Mouse (Mus musculus): ENCODE measurements around the gene Smndc1. TPM values are rescaled to one million over a fixed set of nuclear protein-coding genes. Genes with fewer than 3 reads are reported as not detected.

Gene Smndc1
- polyA plus RNA-seq, 1 experiment from 2014 or later: 41.6 TPM

- Histone ChIP-seq H3K36me3 (peaks cover 37% of the 10 kb centered on the region), H3K27me3 (no peaks in the 10 kb centered on the region), H3K4me1 (replicated peaks) (peaks cover 24% of the 10 kb centered on the region), H3K27ac (no peak overlapping the region), H3K9me3 (no peaks in the 10 kb centered on the region), H3K9ac (no peak overlapping the region), H3K4me2 (no peak overlapping the region), H3K4me3 (no peak overlapping the region)
- 79% methylated on average over 15 of the region's 15 CpGs for WGBS
- ATAC-seq (ENCODE audit: low FRiP score): peak; percentile 29; the same call in 1 of the 2 replicates
Measured at GRCm38 (mm10) chr19:53370233-53370632, 20.1 kb downstream of the Smndc1 start.

- H3K27ac ChIP-seq: no peak overlapping the region
- peak; percentile 31; the same call in 1 of the 2 replicates for ATAC-seq (ENCODE audit: low FRiP score)
- H3K9ac ChIP-seq: no peak overlapping the region
- H3K4me1 ChIP-seq (replicated peaks): peaks cover 29% of the 10 kb centered on the region
- H3K9me3 ChIP-seq: no peaks in the 10 kb centered on the region
- no peaks in the 10 kb centered on the region for H3K27me3 ChIP-seq
- peaks cover 32% of the 10 kb centered on the region for H3K36me3 ChIP-seq
- H3K4me3 ChIP-seq: no peak overlapping the region
- no peak overlapping the region for H3K4me2 ChIP-seq
- WGBS: 36% methylated on average over 14 of the region's 14 CpGs
Measured at GRCm38 (mm10) chr19:53369469-53370043, 20.8 kb downstream of the Smndc1 start.

- H3K36me3 ChIP-seq: peaks cover 12% of the 10 kb centered on the region
- no peaks in the 10 kb centered on the region for H3K9me3 ChIP-seq
- no peaks in the 10 kb centered on the region for H3K27me3 ChIP-seq
- peaks cover 29% of the 10 kb centered on the region for H3K4me1 ChIP-seq (replicated peaks)
- H3K4me3 ChIP-seq: no peak overlapping the region
- no peak overlapping the region for H3K27ac ChIP-seq
- H3K9ac ChIP-seq: no peak overlapping the region
- ATAC-seq (ENCODE audit: low FRiP score): no peak
- 74% methylated on average over 7 of the region's 7 CpGs for WGBS
- H3K4me2 ChIP-seq: no peak overlapping the region
Measured at GRCm38 (mm10) chr19:53366881-53367280, 23.5 kb downstream of the Smndc1 start.

GRCm38 (mm10) chr19:53366057-53366775 lies 24.2 kb downstream of the Smndc1 start:
- WGBS: 81% methylated on average over 11 of the region's 11 CpGs
- 0 out of 2 replicates have a peak overlapping the region, but pooled peaks have one; percentile 18 for H3K27ac ChIP-seq
- ATAC-seq (ENCODE audit: low FRiP score): no peak

GRCm38 (mm10) chr19:53364963-53365362 lies 25.4 kb downstream of the Smndc1 start:
- H3K27ac ChIP-seq: 0 out of 2 replicates have a peak overlapping the region, but pooled peaks have one; percentile 24
- H3K4me1 ChIP-seq (replicated peaks): peaks cover 45% of the 10 kb centered on the region
- ATAC-seq (ENCODE audit: low FRiP score): no peak
- WGBS: 40% methylated on average over 9 of the region's 9 CpGs
- H3K36me3 ChIP-seq: no peaks in the 10 kb centered on the region
- peak overlapping the region; percentile 20; the same call in 1 of the 2 replicates for H3K4me2 ChIP-seq
- H3K27me3 ChIP-seq: no peaks in the 10 kb centered on the region
- H3K4me3 ChIP-seq: no peak overlapping the region
- H3K9me3 ChIP-seq: no peaks in the 10 kb centered on the region
- H3K9ac ChIP-seq: no peak overlapping the region

More at GRCm38 (mm10) chr19:53366057-53366775, 24.2 kb downstream of the Smndc1 start:
- Histone ChIP-seq H3K4me2 (no peak overlapping the region), H3K4me1 (replicated peaks) (peaks cover 32% of the 10 kb centered on the region), H3K36me3 (peaks cover 5% of the 10 kb centered on the region; the same call in 1 of the 2 replicates), H3K27me3 (no peaks in the 10 kb centered on the region), H3K9ac (0 out of 2 replicates have a peak overlapping the region, but pooled peaks have one; percentile 29), H3K9me3 (no peaks in the 10 kb centered on the region), H3K4me3 (no peak overlapping the region)

- 58% methylated on average over 2 of the region's 2 CpGs for WGBS
- H3K9ac ChIP-seq: no peak overlapping the region
Measured at GRCm38 (mm10) chr19:53364551-53364950, 25.8 kb downstream of the Smndc1 start.

GRCm38 (mm10) chr19:53362967-53363366 lies 27.4 kb downstream of the Smndc1 start:
- no peak overlapping the region for H3K9ac ChIP-seq
- no peaks in the 10 kb centered on the region for H3K36me3 ChIP-seq
- H3K27me3 ChIP-seq: no peaks in the 10 kb centered on the region
- H3K4me1 ChIP-seq (replicated peaks): peaks cover 48% of the 10 kb centered on the region
- H3K9me3 ChIP-seq: no peaks in the 10 kb centered on the region
- no peak overlapping the region for H3K4me3 ChIP-seq
- no peak for ATAC-seq (ENCODE audit: low FRiP score)
- no peak overlapping the region for H3K27ac ChIP-seq
- WGBS: 48% methylated on average over 2 of the region's 2 CpGs
- no peak overlapping the region for H3K4me2 ChIP-seq

More at GRCm38 (mm10) chr19:53364551-53364950, 25.8 kb downstream of the Smndc1 start:
- Histone ChIP-seq H3K36me3 (no peaks in the 10 kb centered on the region), H3K4me1 (replicated peaks) (peaks cover 49% of the 10 kb centered on the region), H3K27me3 (no peaks in the 10 kb centered on the region), H3K27ac (no peak overlapping the region), H3K9me3 (no peaks in the 10 kb centered on the region), H3K4me3 (no peak overlapping the region), H3K4me2 (no peak overlapping the region)
- ATAC-seq (ENCODE audit: low FRiP score): no peak

GRCm38 (mm10) chr19:53360265-53360958 lies 30.0 kb downstream of the Smndc1 start:
- Histone ChIP-seq H3K36me3 (no peaks in the 10 kb centered on the region), H3K4me3 (no peak overlapping the region), H3K27me3 (no peaks in the 10 kb centered on the region), H3K4me2 (peak overlapping the region; percentile 41), H3K9me3 (no peaks in the 10 kb centered on the region), H3K4me1 (replicated peaks) (peaks cover 37% of the 10 kb centered on the region), H3K9ac (no peak overlapping the region; the same call in 1 of the 2 replicates), H3K27ac (peak overlapping the region; percentile 83)
- 54% methylated on average over 8 of the region's 8 CpGs for WGBS
- no peak for ATAC-seq (ENCODE audit: low FRiP score)

GRCm38 (mm10) chr19:53359160-53360033 lies 31.0 kb downstream of the Smndc1 start:
- Histone ChIP-seq H3K4me3 (no peak overlapping the region), H3K4me1 (replicated peaks) (peaks cover 38% of the 10 kb centered on the region), H3K9ac (peak overlapping the region; percentile 29; the same call in 1 of the 2 replicates), H3K36me3 (no peaks in the 10 kb centered on the region), H3K27me3 (no peaks in the 10 kb centered on the region), H3K9me3 (no peaks in the 10 kb centered on the region), H3K4me2 (peak overlapping the region; percentile 41), H3K27ac (peak overlapping the region; percentile 83)
- ATAC-seq (ENCODE audit: low FRiP score): peak; percentile 79
- WGBS: 45% methylated on average over 22 of the region's 22 CpGs

- WGBS: 89% methylated on average over 16 of the region's 16 CpGs
- no peaks in the 10 kb centered on the region for H3K9me3 ChIP-seq
- no peak for ATAC-seq (ENCODE audit: low FRiP score)
Measured at GRCm38 (mm10) chr19:53355065-53355464, 35.3 kb downstream of the Smndc1 start.

GRCm38 (mm10) chr19:53354271-53355000 lies 35.9 kb downstream of the Smndc1 start:
- Histone ChIP-seq H3K27me3 (no peaks in the 10 kb centered on the region), H3K4me1 (replicated peaks) (peaks cover 24% of the 10 kb centered on the region), H3K4me2 (no peak overlapping the region), H3K9ac (no peak overlapping the region), H3K4me3 (no peak overlapping the region), H3K36me3 (peaks cover 13% of the 10 kb centered on the region; the same call in 1 of the 2 replicates), H3K9me3 (no peaks in the 10 kb centered on the region), H3K27ac (no peak overlapping the region)
- no peak for ATAC-seq (ENCODE audit: low FRiP score)
- 75% methylated on average over 7 of the region's 7 CpGs for WGBS

More at GRCm38 (mm10) chr19:53355065-53355464, 35.3 kb downstream of the Smndc1 start:
- H3K9ac ChIP-seq: no peak overlapping the region
- no peaks in the 10 kb centered on the region for H3K27me3 ChIP-seq
- H3K4me1 ChIP-seq (replicated peaks): peaks cover 30% of the 10 kb centered on the region
- 0 out of 2 replicates have a peak overlapping the region, but pooled peaks have one; percentile 58 for H3K27ac ChIP-seq
- H3K4me3 ChIP-seq: no peak overlapping the region
- H3K4me2 ChIP-seq: no peak overlapping the region
- H3K36me3 ChIP-seq: peaks cover 13% of the 10 kb centered on the region; the same call in 1 of the 2 replicates
